Mouse (Mus musculus) lung, postnatal 0 days (tissue): Measurements from ENCODE around the gene Cadps.

ENCODE experiments used
- CTCF ChIP-seq: IDR thresholded peaks from 2 replicates; pipeline ENCODE4 v1.5.1; 2016; ENCODE audit warnings: antibody characterized with exemption, mild to moderate bottlenecking
- EP300 ChIP-seq: IDR thresholded peaks from 2 replicates; pipeline ENCODE4 v1.6.1; 2016; ENCODE audit warnings: antibody characterized with exemption, mild to moderate bottlenecking, control low read depth

- no peak for TF ChIP-seq CTCF
- TF ChIP-seq EP300: no peak
These were observed 239.3 kb downstream of the Cadps start for GRCm38 (mm10) chr14:12583536-12583935.
